Mouse (Mus musculus) thymus, adult 2 months (tissue): ENCODE measurements at regions not wholly inside any gene's neighbourhood (a gene's known extent, or its start where the extent isn't known, plus 50 kb on each side); places are given as distances from the start of the nearest gene placed in this dataset.

Experiments
- DNase-seq: peaks from one replicate; pipeline ENCODE4 v3.0.0; 2021
- H3K27ac ChIP-seq: fragments of 200-500 bp; 2 replicates; pipeline ENCODE4 v1.5.1; 2012; ENCODE audit warnings: low read length, control low read depth; ENCODE audit not compliant: control insufficient read depth, insufficient read depth
- H3K27me3 ChIP-seq: fragments of 200-500 bp; 2 replicates; pipeline ENCODE4 v1.6.1; 2012; ENCODE audit warnings: mild to moderate bottlenecking, low read length, moderate library complexity, mixed read lengths; ENCODE audit not compliant: control insufficient read depth, insufficient read depth
- H3K36me3 ChIP-seq: fragments of 200-500 bp; 2 replicates; pipeline ENCODE4 v1.6.1; 2012; ENCODE audit warnings: mild to moderate bottlenecking, low read length, moderate library complexity; ENCODE audit not compliant: control insufficient read depth, insufficient read depth
- H3K4me1 ChIP-seq: fragments of 200-500 bp; replicated peaks from 2 replicates; pipeline ENCODE4 v1.6.1; 2012; ENCODE audit warnings: low read length; ENCODE audit not compliant: control insufficient read depth, insufficient read depth
- H3K4me3 ChIP-seq: fragments of 200-500 bp; 2 replicates; pipeline ENCODE4 v1.5.1; 2012; ENCODE audit warnings: mild to moderate bottlenecking, low read length, control low read depth, moderate library complexity; ENCODE audit not compliant: control insufficient read depth, insufficient read depth
- CTCF ChIP-seq: fragments of 200-500 bp; IDR thresholded peaks from 2 replicates; pipeline ENCODE4 v1.5.1; 2012; ENCODE audit warnings: mild to moderate bottlenecking, control low read depth, low read length, moderate library complexity, borderline replicate concordance; ENCODE audit not compliant: control insufficient read depth, poor library complexity, insufficient read depth; ENCODE audit errors: extremely low read depth
- POLR2A ChIP-seq: fragments of 200-500 bp; IDR thresholded peaks from 2 replicates; pipeline ENCODE4 v1.6.1; 2012; ENCODE audit warnings: mild to moderate bottlenecking, low read length, control low read depth, moderate library complexity; ENCODE audit not compliant: control insufficient read depth, poor library complexity, insufficient read depth; ENCODE audit errors: extremely low read depth
- WGBS: fragments of 180-500 bp; shearing (Covaris S2); methylation state at CpG from one replicate; pipeline ENCODE4 v1.1.7; 2018; 5-methylcytosine and 5-hydroxymethylcytosine counted together

- no peak overlapping the region for H3K4me3 ChIP-seq
- H3K4me1 ChIP-seq = no peaks in the 10 kb centered on the region
- H3K27me3 ChIP-seq = no peaks in the 10 kb centered on the region
- 89% methylated on average over 7 of the region's 7 CpGs for WGBS
- no peak overlapping the region for H3K27ac ChIP-seq
- no peaks in the 10 kb centered on the region for H3K36me3 ChIP-seq
- no peak for DNase-seq
- no peak for TF ChIP-seq POLR2A
These were observed 174.5 kb upstream of the Cox10 start for GRCm38 (mm10) chr11:64253517-64254385.

GRCm38 (mm10) chr11:64236873-64237272 lies 157.6 kb upstream of the Cox10 start:
- Histone ChIP-seq H3K27ac (no peak overlapping the region), H3K4me3 (no peak overlapping the region), H3K4me1 (no peaks in the 10 kb centered on the region), H3K36me3 (no peaks in the 10 kb centered on the region), H3K27me3 (no peaks in the 10 kb centered on the region)
- TF ChIP-seq POLR2A = no peak
- no peak for TF ChIP-seq CTCF
- no peak for DNase-seq
- WGBS = 85% methylated on average over 4 of the region's 4 CpGs

GRCm38 (mm10) chr11:64230071-64230470 lies 150.8 kb upstream of the Cox10 start:
- no peaks in the 10 kb centered on the region for H3K36me3 ChIP-seq
- H3K4me3 ChIP-seq = no peak overlapping the region
- TF ChIP-seq POLR2A = no peak
- TF ChIP-seq CTCF = no peak
- no peaks in the 10 kb centered on the region for H3K27me3 ChIP-seq
- no peak for DNase-seq
- no peak overlapping the region for H3K27ac ChIP-seq
- no peaks in the 10 kb centered on the region for H3K4me1 ChIP-seq
- WGBS = 81% methylated on average over 4 of the region's 4 CpGs

GRCm38 (mm10) chr11:64220888-64221287 lies 141.6 kb upstream of the Cox10 start:
- no peak for TF ChIP-seq CTCF
- TF ChIP-seq POLR2A = no peak
- Histone ChIP-seq H3K4me3 (no peak overlapping the region), H3K27ac (no peak overlapping the region), H3K4me1 (no peaks in the 10 kb centered on the region), H3K36me3 (no peaks in the 10 kb centered on the region), H3K27me3 (no peaks in the 10 kb centered on the region)
- no peak for DNase-seq
- whole genome bisulfite sequencing = 96% methylated on average over 4 of the region's 4 CpGs

- Histone ChIP-seq H3K4me3 (no peak overlapping the region), H3K27me3 (no peaks in the 10 kb centered on the region), H3K27ac (no peak overlapping the region), H3K4me1 (no peaks in the 10 kb centered on the region), H3K36me3 (no peaks in the 10 kb centered on the region)
- TF ChIP-seq CTCF = no peak
- no peak for TF ChIP-seq POLR2A
- no peak for DNase-seq
- 75% methylated on average over 2 of the region's 2 CpGs for WGBS
These were observed 137.9 kb upstream of the Cox10 start for GRCm38 (mm10) chr11:64217181-64217580.

- 48% methylated on average over 3 of the region's 3 CpGs for WGBS
- Histone ChIP-seq H3K27ac (no peak overlapping the region), H3K4me3 (no peak overlapping the region), H3K27me3 (no peaks in the 10 kb centered on the region), H3K36me3 (no peaks in the 10 kb centered on the region), H3K4me1 (no peaks in the 10 kb centered on the region)
- TF ChIP-seq CTCF (no peak), POLR2A (no peak)
- no peak for DNase-seq
These were observed 131.6 kb upstream of the Cox10 start for GRCm38 (mm10) chr11:64210916-64211315.
